ENCODE assay signal across 8 mouse cellular contexts in genomic region chr5:130002301-130003146, GRCm38 (mm10). TPM values are rescaled to one million over a fixed set of nuclear protein-coding genes. Genes with fewer than 3 reads are reported as not detected.
DNase-seq lines count a peak whose midpoint lies in the region; ATAC-seq and TF ChIP-seq lines count a peak whose summit lies in the region.

TSS of gene Gusb (minus strand) at chr5:130003049.

- peak; percentile 63 for DNase-seq in c-Kit-positive CD71-positive TER-119-positive erythroid progenitor cells, embryonic 14.5 days (ENCODE audit: low spot score)
- peak; percentile 85 to 89 for DNase-seq in kidney, postnatal 36 days
- DNase-seq in liver, embryonic 14.5 days (ENCODE audit: low read depth in 3 of 3, low spot score in 3 of 3): peak; percentile 58 to 71 (median 58)
- peak; percentile 82 for DNase-seq in neural tube, embryonic 10.5 days (ENCODE audit: extremely low spot score, low spot score)

- peaks cover 14% of the 10 kb centered on the region; the same call in 1 of the 2 replicates for H3K9me3 ChIP-seq in forebrain, embryonic 12.5 days
- peaks cover 5% of the 10 kb centered on the region; the same call in 1 of the 2 replicates for H3K9me3 ChIP-seq in heart, embryonic 16.5 days (replicated peaks; ENCODE audit: control insufficient read depth, low read length)
- H3K9me3 ChIP-seq in liver, embryonic 14.5 days (ENCODE audit: control insufficient read depth, low read length): no peaks in the 10 kb centered on the region
- no peaks in the 10 kb centered on the region for H3K9me3 ChIP-seq in stomach, embryonic 15.5 days

- H3K4me2 ChIP-seq in forebrain, embryonic 12.5 days: peak within 1 kb of the TSS; percentile 71
- peak within 1 kb of the TSS; percentile 64 for H3K4me2 ChIP-seq in heart, embryonic 16.5 days (ENCODE audit: low read depth, low read length)
- H3K4me2 ChIP-seq in liver, embryonic 14.5 days (ENCODE audit: low read depth): peak within 1 kb of the TSS; percentile 91
- H3K4me2 ChIP-seq in stomach, embryonic 15.5 days: peak within 1 kb of the TSS; percentile 81

- H3K9ac ChIP-seq in forebrain, embryonic 12.5 days: peak within 1 kb of the TSS; percentile 60
- H3K9ac ChIP-seq in heart, embryonic 16.5 days (ENCODE audit: low read length): peak within 1 kb of the TSS; percentile 63
- peak within 1 kb of the TSS; percentile 65 for H3K9ac ChIP-seq in liver, embryonic 14.5 days (replicated peaks)
- peak within 1 kb of the TSS; percentile 62; the same call in 1 of the 2 replicates for H3K9ac ChIP-seq in stomach, embryonic 15.5 days

- H3K36me3 ChIP-seq in forebrain, embryonic 12.5 days (replicated peaks): no peaks in the 10 kb centered on the region
- no peaks in the 10 kb centered on the region for H3K36me3 ChIP-seq in heart, embryonic 16.5 days (ENCODE audit: control insufficient read depth, insufficient read depth)
- H3K36me3 ChIP-seq in liver, embryonic 14.5 days (replicated peaks; ENCODE audit: control insufficient read depth, insufficient read depth, low read depth): no peaks in the 10 kb centered on the region; the same call in 1 of the 2 replicates
- H3K36me3 ChIP-seq in stomach, embryonic 15.5 days: no peaks in the 10 kb centered on the region

- peaks cover 4% of the 10 kb centered on the region; the same call in 1 of the 2 replicates for H3K27me3 ChIP-seq in forebrain, embryonic 12.5 days
- no peaks in the 10 kb centered on the region for H3K27me3 ChIP-seq in heart, embryonic 16.5 days (ENCODE audit: control insufficient read depth, insufficient read depth, low read length)
- no peaks in the 10 kb centered on the region for H3K27me3 ChIP-seq in liver, embryonic 14.5 days (ENCODE audit: control insufficient read depth, insufficient read depth, low read length)
- no peaks in the 10 kb centered on the region for H3K27me3 ChIP-seq in stomach, embryonic 15.5 days (replicated peaks)

- peak; percentile 84 for ATAC-seq in CD4-positive, CD25-positive, alpha-beta regulatory T cell, adult 4 months
- peak; percentile 83 for ATAC-seq in forebrain, embryonic 12.5 days (ENCODE audit: low FRiP score)
- ATAC-seq in heart, embryonic 16.5 days (replicated peaks; ENCODE audit: extremely low read depth, insufficient read depth, low FRiP score): peak; percentile 92
- ATAC-seq in liver, embryonic 14.5 days (ENCODE audit: insufficient read depth): peak; percentile 81
- peak; percentile 87 for ATAC-seq in stomach, embryonic 15.5 days (ENCODE audit: insufficient read depth, low FRiP score, low read depth)

- peaks cover 14% of the 10 kb centered on the region for H3K4me1 ChIP-seq in forebrain, embryonic 12.5 days
- H3K4me1 ChIP-seq in heart, embryonic 16.5 days (ENCODE audit: control insufficient read depth, insufficient read depth, low read length): peaks cover 9% of the 10 kb centered on the region
- H3K4me1 ChIP-seq in liver, embryonic 14.5 days (replicated peaks; ENCODE audit: control insufficient read depth in 2 of 2, insufficient read depth in 2 of 2, low read length in 1 of 2): peaks cover 9 to 25% of the 10 kb centered on the region in 2 experiments
- H3K4me1 ChIP-seq in stomach, embryonic 15.5 days: peaks cover 14% of the 10 kb centered on the region

- no peak for TF ChIP-seq EP300 in liver, embryonic 14.5 days (IDR thresholded peaks at IDR 0.05; ENCODE audit: low read depth)

- 1% methylated on average over 39 of the region's 39 CpGs for WGBS in forebrain, embryonic 12.5 days
- under 1% methylated on average over 39 of the region's 39 CpGs for WGBS in heart, embryonic 16.5 days
- under 1% methylated on average over 39 of the region's 39 CpGs for WGBS in liver, embryonic 14.5 days (ENCODE audit: insufficient replicate concordance)
- WGBS in stomach, embryonic 15.5 days: under 1% methylated on average over 39 of the region's 39 CpGs

- H3K27ac ChIP-seq in forebrain, embryonic 12.5 days: peak within 1 kb of the TSS; percentile 2; the same call in 1 of the 2 replicates
- peak within 1 kb of the TSS; percentile 49 for H3K27ac ChIP-seq in heart, embryonic 16.5 days (ENCODE audit: low read length)
- H3K27ac ChIP-seq in liver, embryonic 14.5 days: peak within 1 kb of the TSS; percentile 47
- H3K27ac ChIP-seq in stomach, embryonic 15.5 days: peak within 1 kb of the TSS; percentile 81

- TF ChIP-seq CTCF in liver, embryonic 14.5 days (IDR thresholded peaks at IDR 0.05; ENCODE audit: low read depth): no peak

- peak within 1 kb of the TSS; percentile 52 for H3K4me3 ChIP-seq in forebrain, embryonic 12.5 days (replicated peaks)
- peak within 1 kb of the TSS; percentile 68 for H3K4me3 ChIP-seq in heart, embryonic 16.5 days (ENCODE audit: low read length)
- H3K4me3 ChIP-seq in liver, embryonic 14.5 days (ENCODE audit: insufficient read depth in 1 of 2, low read depth in 2 of 2, low read length in 2 of 2): peak within 1 kb of the TSS; percentile 63 to 77
- H3K4me3 ChIP-seq in stomach, embryonic 15.5 days (replicated peaks): peak within 1 kb of the TSS; percentile 65

RNA-seq across cellular contexts. Expression of gene Gusb, which starts in this region (rescaled TPM):
- polyA plus RNA-seq in CD4-positive, CD25-positive, alpha-beta regulatory T cell, adult 4 months (2017; shearing (Covaris generic)): 10 to 100 TPM; 49.4 to 60.6 TPM
- polyA plus RNA-seq in forebrain, embryonic 12.5 days (2016; fragmentation: Nextera tagmentation; extraction: Ambion mirVana): 17.1 and 20.6 TPM in 2 replicates
- 36.8 and 40.1 TPM in 2 replicates for polyA plus RNA-seq in heart, embryonic 16.5 days (2015; fragmentation: Nextera tagmentation; extraction: Ambion mirVana)
- 15.5 and 18.7 TPM in 2 replicates for polyA plus RNA-seq in liver, embryonic 14.5 days (2012; rRNA removed)
- polyA plus RNA-seq in liver, embryonic 14.5 days (2014; fragmentation: Nextera tagmentation; extraction: Ambion mirVana): 37.7 and 37.9 TPM in 2 replicates
- 68.3 and 76.5 TPM in 2 replicates for polyA plus RNA-seq in stomach, embryonic 15.5 days (2015; fragmentation: Nextera tagmentation; extraction: Ambion mirVana)

Comparison
In these comparisons a context has a peak if more than half of its experiments do, and no peak if none do; other contexts are left out.
1. Peak in every context shown above with its lines: DNase-seq, ATAC-seq, H3K4me3 ChIP-seq and H3K27ac ChIP-seq.
2. H3K27ac ChIP-seq: peak in every context shown above with its lines; median percentile 81 in stomach, embryonic 15.5 days; 49 in heart, embryonic 16.5 days; 47 in liver, embryonic 14.5 days; 2 in forebrain, embryonic 12.5 days.